Mouse (Mus musculus): ENCODE results near the gene Zfhx3. TPM values are rescaled to one million over a fixed set of nuclear protein-coding genes. Genes with fewer than 3 reads are reported as not detected.

The Zfhx3 gene
- polyA plus RNA-seq, 1 experiment from 2014 or later: 9.2 TPM

DNA sequence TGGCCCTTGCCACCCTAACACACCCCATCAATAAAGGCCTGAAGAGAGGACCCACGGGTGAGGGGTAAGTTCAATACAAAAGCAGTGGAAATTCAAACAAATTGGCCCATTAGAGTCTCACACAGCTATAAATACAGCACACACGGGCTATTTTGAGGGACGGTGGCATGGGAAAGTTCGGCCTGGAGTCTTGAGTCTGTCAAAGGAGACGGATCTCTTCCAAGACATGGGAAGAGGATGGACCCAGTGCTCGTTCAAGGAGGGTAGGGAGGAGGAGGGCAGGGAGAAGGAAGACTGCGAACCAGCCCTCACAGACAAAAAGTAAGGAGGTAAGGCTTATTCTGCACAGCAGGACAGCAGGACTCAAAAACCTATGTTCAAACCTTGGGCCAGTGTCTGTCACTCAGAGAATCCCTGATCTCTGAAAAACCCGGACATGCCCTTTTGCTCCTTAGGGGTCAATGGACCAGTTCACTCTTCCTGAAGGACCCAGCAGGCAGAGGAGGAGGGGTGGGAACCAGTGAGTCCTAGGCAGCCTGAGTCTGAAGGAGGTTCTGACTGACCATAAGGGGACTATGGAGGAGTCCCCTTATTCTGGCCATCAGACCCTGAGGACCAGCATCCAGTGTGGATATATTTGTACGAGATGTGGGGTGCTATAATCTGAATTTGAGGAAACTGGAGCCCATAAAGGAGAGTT, 652.1 kb downstream of the Zfhx3 start:
- Histone ChIP-seq H3K4me3 (replicated peaks) (no peak overlapping the region), H3K9ac (no peak overlapping the region), H3K27ac (peak overlapping the region; percentile 78), H3K4me2 (no peak overlapping the region), H3K9me3 (replicated peaks) (no peaks in the 10 kb centered on the region), H3K27me3 (no peaks in the 10 kb centered on the region), H3K36me3 (no peaks in the 10 kb centered on the region), H3K4me1 (peaks cover 46% of the 10 kb centered on the region)
- no peak for ATAC-seq (replicated peaks; ENCODE audit: low FRiP score)
- 45% methylated on average over 9 of the region's 9 CpGs for WGBS

DNA sequence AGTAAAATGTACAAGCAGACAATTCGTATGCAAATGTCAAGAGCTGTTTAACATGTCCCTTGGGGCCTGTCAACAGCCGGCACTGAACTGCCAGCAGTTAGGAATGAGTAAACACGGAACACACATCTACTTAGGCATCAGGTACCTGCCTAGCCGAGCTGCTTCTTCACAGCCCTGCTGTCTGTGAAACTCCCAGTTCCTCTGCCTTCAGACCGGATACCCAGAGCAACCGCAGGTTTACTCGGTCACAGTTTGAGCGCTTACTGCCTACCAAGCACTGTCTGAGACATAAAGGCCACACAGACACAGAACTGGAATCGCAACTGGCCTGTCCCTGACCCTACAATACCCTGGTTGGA, 652.6 kb downstream of the Zfhx3 start:
- no peak for ATAC-seq (replicated peaks; ENCODE audit: low FRiP score)
- no peak overlapping the region for H3K4me2 ChIP-seq
- H3K27me3 ChIP-seq: no peaks in the 10 kb centered on the region
- peaks cover 48% of the 10 kb centered on the region for H3K4me1 ChIP-seq
- H3K36me3 ChIP-seq: no peaks in the 10 kb centered on the region
- no peaks in the 10 kb centered on the region for H3K9me3 ChIP-seq (replicated peaks)
- no peak overlapping the region for H3K9ac ChIP-seq
- 52% methylated on average over 9 of the region's 9 CpGs for WGBS
- H3K27ac ChIP-seq: peak overlapping the region; percentile 78
- no peak overlapping the region for H3K4me3 ChIP-seq (replicated peaks)

DNA sequence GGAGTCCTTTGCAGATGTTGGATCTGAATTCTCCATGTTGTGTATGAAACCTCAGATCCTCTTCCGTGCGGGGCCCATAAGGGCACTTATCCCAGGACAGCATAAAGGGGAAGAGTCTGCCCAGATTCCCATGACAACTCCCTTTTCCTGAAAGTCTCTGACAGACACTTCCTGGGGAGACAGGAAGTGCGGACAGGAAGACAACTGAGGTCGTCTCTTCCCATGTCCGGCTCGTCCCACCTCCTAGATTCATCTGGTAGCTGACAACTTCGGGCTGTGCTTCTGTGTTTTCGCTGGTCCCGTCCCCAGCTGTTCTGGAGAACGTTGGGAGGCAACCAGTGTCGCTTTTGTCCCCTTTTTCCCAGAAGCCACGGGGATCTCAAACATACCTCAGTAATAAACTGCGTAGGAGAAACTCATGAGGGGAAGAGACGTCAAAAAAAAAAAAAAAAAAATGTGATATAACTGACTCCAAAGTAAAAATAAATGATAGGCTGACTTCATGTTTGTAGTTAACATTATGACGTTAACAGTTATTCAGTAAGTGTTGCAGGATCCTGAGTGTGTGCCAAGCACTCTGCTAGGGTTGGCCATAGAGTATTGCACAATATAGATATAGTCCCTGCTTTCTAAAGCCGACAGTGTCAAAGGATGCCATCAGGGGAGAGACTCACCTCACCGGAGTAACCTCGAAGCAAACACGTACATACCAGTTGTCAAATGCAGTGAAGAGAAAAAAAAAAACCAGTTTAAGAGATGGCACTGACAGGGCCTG, 653.5 kb downstream of the Zfhx3 start:
- no peaks in the 10 kb centered on the region for H3K27me3 ChIP-seq
- no peaks in the 10 kb centered on the region for H3K36me3 ChIP-seq
- no peak for ATAC-seq (replicated peaks; ENCODE audit: low FRiP score)
- no peak overlapping the region for H3K4me2 ChIP-seq
- no peaks in the 10 kb centered on the region for H3K9me3 ChIP-seq (replicated peaks)
- WGBS: 70% methylated on average over 19 of the region's 19 CpGs
- H3K9ac ChIP-seq: no peak overlapping the region
- peaks cover 48% of the 10 kb centered on the region for H3K4me1 ChIP-seq
- H3K4me3 ChIP-seq (replicated peaks): no peak overlapping the region
- H3K27ac ChIP-seq: peak overlapping the region; percentile 68

DNA sequence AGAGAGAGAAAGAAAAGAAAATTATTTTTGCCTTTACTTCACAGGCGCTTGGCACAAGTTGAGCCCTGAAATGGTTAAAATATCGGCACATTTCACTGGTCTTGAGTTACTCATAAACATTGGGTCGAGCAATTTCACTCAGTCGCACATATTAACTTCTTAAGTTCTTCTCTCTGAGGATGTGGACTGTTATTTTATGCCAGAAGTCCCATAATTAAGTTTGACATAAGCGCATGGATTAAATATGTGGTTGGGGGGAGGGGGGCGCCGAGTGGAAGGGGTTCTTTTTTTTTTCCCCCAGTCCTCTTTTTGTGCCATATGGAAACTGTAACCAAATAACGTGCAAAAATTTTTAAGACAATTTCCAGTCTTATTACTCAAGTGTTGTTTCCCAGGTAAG, 656.6 kb downstream of the Zfhx3 start:
- no peak overlapping the region for H3K9ac ChIP-seq
- no peak for ATAC-seq (replicated peaks; ENCODE audit: low FRiP score)
- H3K4me2 ChIP-seq: no peak overlapping the region
- H3K36me3 ChIP-seq: no peaks in the 10 kb centered on the region
- WGBS: 48% methylated on average over 8 of the region's 8 CpGs
- H3K27ac ChIP-seq: no peak overlapping the region
- H3K4me3 ChIP-seq (replicated peaks): no peak overlapping the region
- H3K9me3 ChIP-seq (replicated peaks): no peaks in the 10 kb centered on the region
- peaks cover 31% of the 10 kb centered on the region for H3K4me1 ChIP-seq
- no peaks in the 10 kb centered on the region for H3K27me3 ChIP-seq

DNA sequence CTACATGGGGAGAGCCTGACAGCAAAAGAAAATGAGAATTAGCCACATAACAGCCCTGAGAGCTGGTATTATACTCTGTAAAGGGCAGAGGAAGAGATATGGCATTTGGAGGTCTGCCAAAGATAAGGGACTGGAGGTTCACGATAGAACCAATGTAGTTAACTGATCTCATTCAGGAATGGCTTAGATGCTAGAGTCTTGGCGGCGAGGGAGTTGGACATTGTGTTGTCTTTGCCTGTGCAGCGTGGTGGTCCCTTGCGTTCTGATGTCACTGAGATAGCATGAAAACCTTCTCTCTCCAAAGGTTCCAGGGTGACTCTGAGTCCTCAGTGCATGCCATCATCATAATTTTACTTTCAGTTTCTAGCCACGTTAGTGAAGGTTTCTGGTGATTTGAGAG, 657.1 kb downstream of the Zfhx3 start:
- Histone ChIP-seq H3K4me3 (replicated peaks) (no peak overlapping the region), H3K27me3 (no peaks in the 10 kb centered on the region), H3K4me1 (peaks cover 26% of the 10 kb centered on the region), H3K9ac (no peak overlapping the region), H3K4me2 (0 out of 2 replicates have a peak overlapping the region, but pooled peaks have one; percentile 17), H3K36me3 (no peaks in the 10 kb centered on the region), H3K27ac (no peak overlapping the region), H3K9me3 (replicated peaks) (no peaks in the 10 kb centered on the region)
- no peak for ATAC-seq (replicated peaks; ENCODE audit: low FRiP score)
- WGBS: 53% methylated on average over 6 of the region's 6 CpGs

DNA sequence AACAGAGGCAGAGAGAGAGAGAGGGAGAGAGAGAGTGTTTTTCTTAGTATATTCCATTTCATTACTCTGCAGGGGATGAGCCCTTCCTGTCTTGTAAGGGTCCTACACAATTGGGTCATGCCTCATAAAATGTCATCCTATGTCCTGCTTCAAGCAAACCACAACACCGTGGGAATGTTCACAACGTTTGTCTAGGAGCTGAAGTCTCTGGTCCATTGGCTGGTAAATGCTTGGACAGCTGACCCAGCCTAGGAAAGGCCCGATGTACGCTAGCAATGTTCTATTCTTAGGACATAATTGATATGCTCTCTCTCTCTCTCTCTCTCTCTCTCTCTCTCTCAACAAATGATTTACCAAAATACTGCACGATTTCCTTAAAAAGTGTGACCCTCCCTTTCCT, 666.2 kb downstream of the Zfhx3 start:
- Histone ChIP-seq H3K9me3 (replicated peaks) (no peaks in the 10 kb centered on the region), H3K9ac (no peak overlapping the region), H3K4me2 (no peak overlapping the region), H3K4me3 (replicated peaks) (no peak overlapping the region), H3K4me1 (peaks cover 19% of the 10 kb centered on the region), H3K27ac (peak overlapping the region; percentile 48; the same call in 1 of the 2 replicates), H3K27me3 (no peaks in the 10 kb centered on the region), H3K36me3 (no peaks in the 10 kb centered on the region)
- ATAC-seq (replicated peaks; ENCODE audit: low FRiP score): peak; percentile 60
- 18% methylated on average over 5 of the region's 5 CpGs for WGBS

DNA sequence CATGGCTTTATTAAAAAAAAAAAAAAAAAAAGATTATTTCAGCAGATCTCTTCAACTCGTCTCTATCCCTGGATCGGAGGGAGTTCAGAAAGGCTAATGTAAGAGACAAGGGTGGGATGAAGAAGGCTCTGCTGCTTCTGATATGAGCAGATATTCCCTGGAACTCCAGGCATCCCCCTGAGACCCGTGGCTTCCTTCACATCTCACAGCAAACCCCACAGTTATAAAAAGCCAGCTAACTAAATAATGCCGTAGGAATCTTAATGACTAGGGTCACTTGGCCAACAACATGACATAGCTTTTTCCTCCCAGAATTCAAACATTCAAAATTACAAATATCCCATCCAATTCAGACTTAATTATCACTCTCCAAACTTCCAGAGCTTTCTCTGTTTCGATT, 666.7 kb downstream of the Zfhx3 start:
- H3K4me1 ChIP-seq: peaks cover 19% of the 10 kb centered on the region
- no peaks in the 10 kb centered on the region for H3K36me3 ChIP-seq
- 49% methylated on average over 5 of the region's 5 CpGs for whole genome bisulfite sequencing
- H3K27me3 ChIP-seq: no peaks in the 10 kb centered on the region
- H3K9ac ChIP-seq: no peak overlapping the region
- no peaks in the 10 kb centered on the region for H3K9me3 ChIP-seq (replicated peaks)
- no peak overlapping the region for H3K4me2 ChIP-seq
- ATAC-seq (replicated peaks; ENCODE audit: low FRiP score): no peak
- no peak overlapping the region for H3K4me3 ChIP-seq (replicated peaks)
- 0 out of 2 replicates have a peak overlapping the region, but pooled peaks have one; percentile 48 for H3K27ac ChIP-seq

DNA sequence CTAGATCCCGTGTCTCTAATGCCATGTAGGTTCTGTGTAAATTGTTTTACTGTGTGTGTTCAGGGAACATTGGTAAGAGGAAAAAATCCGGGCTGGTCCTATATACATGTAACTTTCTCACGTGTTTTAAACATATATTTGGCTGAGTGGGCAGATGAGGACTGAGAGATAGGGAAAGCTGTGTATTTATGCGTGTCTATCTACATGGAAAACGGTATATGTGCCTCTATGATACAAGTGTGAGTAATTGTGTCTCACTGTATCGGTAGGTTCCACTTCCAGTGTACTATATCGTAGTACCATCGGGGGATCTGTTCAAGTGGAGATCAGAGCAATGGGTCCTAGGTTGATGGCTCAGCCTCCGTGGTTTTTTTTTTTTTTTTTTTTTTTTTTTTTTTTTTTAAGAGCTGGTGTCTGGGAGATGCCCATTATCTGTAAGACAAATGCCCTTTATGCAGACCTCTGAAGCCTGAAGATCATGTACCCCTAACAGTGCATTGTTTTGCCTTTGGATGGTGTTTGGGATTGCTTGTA, 668.8 kb downstream of the Zfhx3 start:
- H3K4me3 ChIP-seq (replicated peaks): no peak overlapping the region
- H3K9ac ChIP-seq: no peak overlapping the region
- no peak overlapping the region for H3K27ac ChIP-seq
- peaks cover 19% of the 10 kb centered on the region for H3K4me1 ChIP-seq
- no peaks in the 10 kb centered on the region for H3K36me3 ChIP-seq
- WGBS: 88% methylated on average over 9 of the region's 9 CpGs
- H3K4me2 ChIP-seq: no peak overlapping the region
- no peaks in the 10 kb centered on the region for H3K9me3 ChIP-seq (replicated peaks)
- no peaks in the 10 kb centered on the region for H3K27me3 ChIP-seq
- ATAC-seq (replicated peaks; ENCODE audit: low FRiP score): no peak

DNA sequence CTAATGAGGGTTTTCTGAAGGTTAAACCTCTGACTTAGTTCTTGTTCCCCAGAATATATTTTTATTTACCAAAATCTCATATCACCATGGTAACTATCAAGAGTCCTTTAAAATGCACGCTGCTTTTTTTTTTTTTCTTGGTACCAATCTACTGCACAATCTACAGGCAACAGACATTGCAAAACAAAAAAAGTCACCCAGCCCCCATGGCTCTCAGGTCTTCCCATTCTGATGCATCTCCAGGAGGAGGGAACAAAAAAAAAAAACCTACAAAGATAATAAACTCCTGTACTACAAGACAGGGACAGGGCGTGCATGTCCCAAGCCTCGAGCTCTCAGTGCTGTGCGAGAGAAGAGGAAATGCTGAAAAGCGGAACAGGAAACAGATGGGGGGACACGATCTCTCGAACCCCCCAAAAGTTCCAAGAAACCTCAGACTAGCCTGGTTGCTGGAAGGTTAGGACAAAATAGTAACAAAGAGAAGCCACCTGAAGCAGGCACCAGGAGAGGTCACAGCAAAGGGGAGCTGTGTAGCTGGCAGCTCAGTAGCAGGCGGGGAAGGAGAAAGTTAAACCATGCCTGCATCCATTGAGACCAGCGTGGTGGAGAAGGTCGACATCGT, 669.5 kb downstream of the Zfhx3 start:
- Histone ChIP-seq H3K4me1 (peaks cover 19% of the 10 kb centered on the region), H3K4me2 (peak overlapping the region; percentile 8; the same call in 1 of the 2 replicates), H3K27me3 (no peaks in the 10 kb centered on the region), H3K9ac (no peak overlapping the region), H3K4me3 (replicated peaks) (no peak overlapping the region), H3K27ac (peak overlapping the region; percentile 41; the same call in 1 of the 2 replicates), H3K9me3 (replicated peaks) (no peaks in the 10 kb centered on the region), H3K36me3 (no peaks in the 10 kb centered on the region)
- no peak for ATAC-seq (replicated peaks; ENCODE audit: low FRiP score)
- whole genome bisulfite sequencing: 65% methylated on average over 11 of the region's 11 CpGs

DNA sequence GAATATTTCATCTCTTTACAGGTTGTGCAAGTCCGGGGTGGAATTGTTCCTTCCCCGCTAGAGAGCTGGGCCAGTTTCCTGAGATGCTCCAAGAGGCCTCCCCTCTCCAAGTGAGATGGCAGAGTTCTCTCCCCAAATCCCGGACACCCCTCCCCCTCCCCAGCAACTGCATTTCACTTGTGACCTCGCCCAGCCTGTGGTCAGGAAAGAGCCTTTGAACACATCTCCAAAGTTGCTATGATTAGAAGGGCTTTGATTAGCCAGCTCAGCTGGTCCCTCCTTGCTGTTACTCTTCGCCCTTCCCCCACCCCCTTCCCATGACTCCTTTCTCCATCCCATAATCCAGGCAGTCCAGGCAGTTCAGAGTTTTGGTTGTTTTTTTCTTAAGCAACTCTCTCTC, 670.4 kb downstream of the Zfhx3 start:
- Histone ChIP-seq H3K27ac (peak overlapping the region; percentile 41; the same call in 1 of the 2 replicates), H3K4me2 (peak overlapping the region; percentile 8; the same call in 1 of the 2 replicates), H3K4me3 (replicated peaks) (no peak overlapping the region), H3K4me1 (peaks cover 19% of the 10 kb centered on the region), H3K9me3 (replicated peaks) (no peaks in the 10 kb centered on the region), H3K9ac (no peak overlapping the region), H3K27me3 (no peaks in the 10 kb centered on the region), H3K36me3 (no peaks in the 10 kb centered on the region)
- WGBS: 29% methylated on average over 5 of the region's 5 CpGs
- ATAC-seq (replicated peaks; ENCODE audit: low FRiP score): no peak

DNA sequence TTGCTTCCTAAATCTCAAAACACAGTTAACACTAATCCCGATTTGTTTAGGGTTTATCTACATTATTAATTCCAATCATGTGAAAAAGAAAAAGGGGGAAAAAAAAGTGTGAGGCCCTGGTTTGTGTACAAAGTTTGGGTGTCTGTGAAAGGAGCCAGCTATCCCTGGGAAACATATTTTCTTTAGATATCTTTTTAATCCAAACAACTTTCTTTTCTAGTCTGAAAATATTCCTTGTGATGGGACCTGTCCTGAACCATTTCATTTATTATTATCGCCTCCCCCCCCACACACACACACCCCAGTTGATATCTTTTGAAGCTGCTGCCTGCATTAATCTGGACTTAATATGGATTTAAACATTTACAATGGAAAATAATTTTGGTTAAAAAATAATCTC, 670.8 kb downstream of the Zfhx3 start:
- peaks cover 18% of the 10 kb centered on the region for H3K4me1 ChIP-seq
- no peak overlapping the region for H3K4me2 ChIP-seq
- no peaks in the 10 kb centered on the region for H3K36me3 ChIP-seq
- WGBS: 81% methylated on average over 2 of the region's 2 CpGs
- no peak overlapping the region for H3K27ac ChIP-seq
- ATAC-seq (replicated peaks; ENCODE audit: low FRiP score): no peak
- H3K9me3 ChIP-seq (replicated peaks): no peaks in the 10 kb centered on the region
- H3K9ac ChIP-seq: no peak overlapping the region
- no peak overlapping the region for H3K4me3 ChIP-seq (replicated peaks)
- no peaks in the 10 kb centered on the region for H3K27me3 ChIP-seq

DNA sequence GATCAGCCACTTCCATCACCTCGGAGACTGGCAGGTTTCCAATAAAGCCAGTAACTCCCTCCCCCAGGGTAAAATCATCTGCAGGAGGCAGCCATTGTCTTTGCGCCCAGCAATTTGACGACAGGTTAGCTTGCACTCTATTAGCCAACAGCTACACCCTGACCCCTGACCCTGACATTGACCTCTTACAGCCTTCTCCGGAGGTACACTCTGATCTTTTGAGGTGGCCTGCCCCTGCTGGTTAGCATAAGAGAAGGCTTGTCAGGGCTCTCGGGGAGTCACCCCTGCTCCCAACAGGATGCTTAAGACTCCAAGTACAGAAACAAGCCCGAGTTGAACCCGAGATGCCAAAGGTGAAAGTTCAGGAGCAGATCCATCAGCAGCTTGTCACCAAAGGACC, 678.9 kb downstream of the Zfhx3 start:
- H3K4me2 ChIP-seq: no peak overlapping the region
- H3K27ac ChIP-seq: no peak overlapping the region
- H3K27me3 ChIP-seq: no peaks in the 10 kb centered on the region
- WGBS: 31% methylated on average over 7 of the region's 7 CpGs
- H3K4me1 ChIP-seq: no peaks in the 10 kb centered on the region
- no peak overlapping the region for H3K4me3 ChIP-seq (replicated peaks)
- H3K9me3 ChIP-seq (replicated peaks): no peaks in the 10 kb centered on the region
- no peak overlapping the region for H3K9ac ChIP-seq
- no peak for ATAC-seq (replicated peaks; ENCODE audit: low FRiP score)
- H3K36me3 ChIP-seq: no peaks in the 10 kb centered on the region
